Mouse (Mus musculus) adrenal gland, adult 2 months (tissue): ENCODE measurements at regions not wholly inside any gene's neighbourhood (a gene's known extent, or its start where the extent isn't known, plus 50 kb on each side); places are given as distances from the start of the nearest gene placed in this dataset.

ENCODE experiments used
- DNase-seq: peaks from one replicate; pipeline ENCODE4 v3.0.0; 2021

DNA sequence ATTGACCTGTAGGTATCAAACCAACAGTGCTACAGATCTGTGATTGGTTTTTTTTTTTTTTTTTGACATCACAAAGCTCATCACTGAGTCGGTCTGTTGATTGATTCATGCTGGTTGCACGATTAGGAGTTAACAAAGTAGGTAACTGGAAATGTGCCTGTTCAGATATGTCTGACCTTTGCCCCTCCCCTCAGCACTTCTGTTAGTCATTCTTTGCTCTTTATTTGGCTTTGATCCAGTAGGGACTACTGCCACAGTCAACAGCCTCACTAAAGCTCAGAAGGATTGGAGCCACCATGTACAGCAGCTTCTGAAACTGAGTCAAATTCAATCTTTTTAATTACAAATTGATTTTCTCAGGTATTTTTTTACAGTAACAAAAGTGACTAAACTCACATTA is 870.7 kb upstream of the Lrfn5 start:
- DNase-seq, result peak; percentile 7

DNA sequence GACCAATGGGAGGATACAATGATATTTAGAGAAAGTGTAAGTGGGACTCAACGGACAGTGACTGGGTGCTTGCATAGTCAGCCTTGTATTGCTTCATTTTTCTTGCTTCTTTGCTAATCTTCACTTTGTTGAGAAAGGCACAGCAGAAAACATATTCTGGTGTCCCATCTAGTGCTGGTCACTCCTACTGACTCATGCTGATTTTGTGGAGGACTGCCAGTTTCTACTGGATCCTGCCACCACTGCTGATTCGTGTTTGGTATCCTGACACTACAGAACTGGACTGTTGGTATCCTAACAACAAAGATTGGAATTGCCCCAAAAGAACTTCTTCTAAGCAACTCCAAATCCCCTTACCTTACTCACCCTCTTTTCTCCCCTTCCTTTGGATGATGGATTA is 847.2 kb upstream of the Lrfn5 start:
- DNase-seq, result peak; percentile 51

DNA sequence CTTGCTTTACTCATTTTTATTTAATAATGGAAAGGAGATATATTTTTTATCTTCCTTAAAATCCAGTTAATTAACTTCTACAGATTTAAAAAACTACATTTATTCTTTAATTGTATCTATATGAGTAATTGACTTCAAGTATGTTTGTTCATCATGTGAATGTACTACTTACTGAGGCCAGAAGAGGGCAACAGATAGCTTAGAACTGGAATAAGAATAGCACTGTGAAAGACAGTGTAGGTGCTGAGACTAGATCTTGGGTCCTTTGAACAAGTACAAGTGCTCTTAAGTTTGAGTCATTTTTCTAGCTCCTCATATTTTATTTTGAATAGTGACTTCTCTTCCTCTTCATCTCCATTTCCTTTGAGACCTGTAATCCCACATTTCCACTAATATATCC is 838.9 kb upstream of the Lrfn5 start:
- DNase-seq, result no peak

DNA sequence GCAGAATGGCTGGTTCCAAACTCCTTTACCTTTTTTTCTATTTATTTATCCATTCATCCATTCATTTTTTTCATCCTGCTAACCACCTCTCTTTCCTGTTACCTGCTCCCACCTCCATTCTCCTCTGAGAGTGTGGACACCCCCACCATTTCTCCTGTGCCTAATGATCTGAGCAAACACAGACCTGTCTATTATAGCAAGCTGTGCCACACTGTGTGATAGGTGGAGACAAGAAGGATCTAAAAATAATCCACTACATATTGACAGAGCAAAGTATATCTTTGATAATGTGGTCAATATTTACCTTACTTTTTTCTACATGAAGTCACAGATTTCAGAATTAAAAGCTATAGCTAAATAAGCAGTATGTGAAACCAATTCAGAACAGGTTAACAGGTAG is 805.6 kb upstream of the Lrfn5 start:
- no peak for DNase-seq
